Mouse (Mus musculus): ENCODE results near the gene Hopx. TPM values are rescaled to one million over a fixed set of nuclear protein-coding genes. Genes with fewer than 3 reads are reported as not detected.

Hopx gene
- polyA plus RNA-seq, 1 experiment from 2014 or later = 8.8 TPM

GRCm38 (mm10) chr5:77038451-77038850 lies 76.5 kb downstream of the Hopx start:
- ATAC-seq (ENCODE audit: low read depth) = no peak

More at GRCm38 (mm10) chr5:77038451-77038850, 76.5 kb downstream of the Hopx start:
- Histone ChIP-seq H3K36me3 (no peaks in the 10 kb centered on the region), H3K27ac (replicated peaks) (no peak overlapping the region), H3K4me3 (no peak overlapping the region), H3K27me3 (no peaks in the 10 kb centered on the region), H3K9me3 (peaks cover 7% of the 10 kb centered on the region; the same call in 1 of the 2 replicates), H3K4me1 (replicated peaks) (no peaks in the 10 kb centered on the region), H3K9ac (no peak overlapping the region), H3K4me2 (no peak overlapping the region)
- 91% methylated on average over 10 of the region's 10 CpGs for WGBS

Other genes starting within 250 kb of the Hopx start
- 18.3 and 21.6 TPM in 2 replicates for gene Aasdh, start 209.6 kb downstream of the Hopx start, polyA plus RNA-seq (2015; fragmentation: Nextera tagmentation; extraction: Ambion mirVana)
- 178 and 195 TPM in 2 replicates for gene Paics, start 163.8 kb downstream of the Hopx start, polyA plus RNA-seq (2015; fragmentation: Nextera tagmentation; extraction: Ambion mirVana)
- 12.9 and 16.9 TPM in 2 replicates for gene Ppat, start 163.5 kb downstream of the Hopx start, polyA plus RNA-seq (2015; fragmentation: Nextera tagmentation; extraction: Ambion mirVana)
- 84.6 and 89.7 TPM in 2 replicates for gene Srp72, start 140.4 kb downstream of the Hopx start, polyA plus RNA-seq (2015; fragmentation: Nextera tagmentation; extraction: Ambion mirVana)
- not detected in 2 replicates for gene Arl9, start 111.1 kb downstream of the Hopx start, polyA plus RNA-seq (2015; fragmentation: Nextera tagmentation; extraction: Ambion mirVana)
- 0.18 and 1.1 TPM in 2 replicates for gene Thegl, start 99.1 kb downstream of the Hopx start, polyA plus RNA-seq (2015; fragmentation: Nextera tagmentation; extraction: Ambion mirVana)
- gene Spink2, start 96.3 kb upstream of the Hopx start, polyA plus RNA-seq (2015; fragmentation: Nextera tagmentation; extraction: Ambion mirVana) = 4.8 and 5.1 TPM in 2 replicates
- gene Rest, start 150.4 kb upstream of the Hopx start, polyA plus RNA-seq (2015; fragmentation: Nextera tagmentation; extraction: Ambion mirVana) = 9.7 and 12.5 TPM in 2 replicates
- gene Noa1, start 195.0 kb upstream of the Hopx start, polyA plus RNA-seq (2015; fragmentation: Nextera tagmentation; extraction: Ambion mirVana) = 34.4 and 36.0 TPM in 2 replicates
- gene Polr2b, start 195.0 kb upstream of the Hopx start, polyA plus RNA-seq (2015; fragmentation: Nextera tagmentation; extraction: Ambion mirVana) = 62.3 and 71.8 TPM in 2 replicates

All from neural tube, embryonic 13.5 days (tissue).